Mouse (Mus musculus) midbrain, postnatal 0 days (tissue): ENCODE results near the gene Pilrb2. TPM values are rescaled to one million over a fixed set of nuclear protein-coding genes. Genes with fewer than 3 reads are reported as not detected.
A peak's percentile ranks its signal among the peaks of the same experiment; 100 is the strongest.
"Not testable (repeated sequence)": the region's sequence is repeated elsewhere in the genome, so short reads cannot be mapped to it uniquely, and the experiment has no call there.

ENCODE experiments used
- ATAC-seq: fragments of 200-750 bp; cut with Nextera tagmentation; 2 replicates; pipeline ENCODE4 v1.8.0; 2017; ENCODE audit warnings: moderate number of reproducible peaks, mild to moderate bottlenecking, moderate TSS enrichment, moderate library complexity; ENCODE audit not compliant: low FRiP score
- DNase-seq: peaks from one replicate; pipeline ENCODE4 v3.0.0-alpha.2; 2015; ENCODE audit warnings: low spot score
- H3K27ac ChIP-seq: fragments of 300-500 bp; sonication (generic); 2 replicates; pipeline ENCODE4 v1.5.1; 2014; ENCODE audit warnings: low read depth, mild to moderate bottlenecking, low read length, mixed read lengths
- H3K27me3 ChIP-seq: fragments of 300-500 bp; sonication (generic); 2 replicates; pipeline ENCODE4 v1.6.1; 2014; ENCODE audit warnings: low read length, control low read depth, mixed read lengths; ENCODE audit not compliant: insufficient read depth
- H3K36me3 ChIP-seq: fragments of 300-500 bp; sonication (generic); 2 replicates; pipeline ENCODE4 v1.6.1; 2014; ENCODE audit warnings: low read length, control low read depth, mixed read lengths; ENCODE audit not compliant: insufficient read depth
- H3K4me1 ChIP-seq: fragments of 300-500 bp; sonication (generic); 2 replicates; pipeline ENCODE4 v1.6.1; 2014; ENCODE audit warnings: mild to moderate bottlenecking, control low read depth, antibody characterized with exemption, low read length, mixed read lengths; ENCODE audit not compliant: insufficient read depth
- H3K4me2 ChIP-seq: fragments of 300-500 bp; sonication (generic); 2 replicates; pipeline ENCODE4 v1.6.1; 2014; ENCODE audit warnings: low read depth, mild to moderate bottlenecking, low read length, mixed read lengths; ENCODE audit not compliant: poor library complexity, severe bottlenecking
- H3K4me3 ChIP-seq: fragments of 300-500 bp; sonication (generic); 2 replicates; pipeline ENCODE4 v1.5.1; 2014; ENCODE audit warnings: low read depth, mild to moderate bottlenecking, low read length, moderate library complexity
- H3K9ac ChIP-seq: fragments of 300-500 bp; sonication (generic); replicated peaks from 2 replicates; pipeline ENCODE4 v1.6.1; 2014; ENCODE audit warnings: mild to moderate bottlenecking, low read length, moderate library complexity, mixed read lengths; ENCODE audit not compliant: poor library complexity, severe bottlenecking
- H3K9me3 ChIP-seq: fragments of 300-500 bp; sonication (generic); 2 replicates; pipeline ENCODE4 v1.6.1; 2016; ENCODE audit warnings: low read length, control low read depth
- CTCF ChIP-seq: IDR thresholded peaks from 2 replicates; pipeline ENCODE4 v1.5.1; 2016; ENCODE audit warnings: antibody characterized with exemption, mild to moderate bottlenecking
- WGBS: fragments of 180-500 bp; shearing (Covaris S2); extraction: QIAGEN DNeasy Blood & Tissue Kit; methylation state at CpG from one replicate; pipeline ENCODE4 v1.1.7; 2014; 5-methylcytosine and 5-hydroxymethylcytosine counted together
- polyA plus RNA-seq: library from polyadenylated mRNA; unstranded; fragments of >200 nt; fragmentation: Nextera tagmentation; extraction: Ambion mirVana; gene quantifications from 2 replicates; pipeline ENCODE4 v1.2.1, GENCODE M21; 2015
- total RNA-seq: library from RNA; depleted of rRNA; stranded (reverse); fragments of >200 nt; gene quantifications from 2 replicates; pipeline ENCODE4 v1.2.3, GENCODE M21; 2014

Pilrb2 gene
- total and polyA plus RNA-seq, 2 experiments from 2014 or later, result 0.16 TPM; not detected in 1

- H3K9me3 ChIP-seq, result no peaks in the 10 kb centered on the region
- 96% methylated on average over 1 of the region's 1 CpGs for WGBS
- no peak for ATAC-seq
These were observed 16.1 kb upstream of the Pilrb2 start for GRCm38 (mm10) chr5:137887666-137888065.

GRCm38 (mm10) chr5:137885894-137886293 is 14.3 kb upstream of the Pilrb2 start:
- no peak overlapping the region for H3K9ac ChIP-seq
- H3K27me3 ChIP-seq, result no peaks in the 10 kb centered on the region
- no peak overlapping the region for H3K4me3 ChIP-seq
- H3K27ac ChIP-seq, result no peak overlapping the region
- no peaks in the 10 kb centered on the region for H3K9me3 ChIP-seq
- no peaks in the 10 kb centered on the region for H3K36me3 ChIP-seq
- 6% methylated on average over 2 of the region's 2 CpGs for WGBS
- no peaks in the 10 kb centered on the region for H3K4me1 ChIP-seq
- H3K4me2 ChIP-seq, result no peak overlapping the region
- peak; percentile 70 for DNase-seq
- peak; percentile 77 for TF ChIP-seq CTCF
- ATAC-seq, result no peak

More at GRCm38 (mm10) chr5:137887666-137888065, 16.1 kb upstream of the Pilrb2 start:
- TF ChIP-seq CTCF, result no peak
- no peaks in the 10 kb centered on the region for H3K36me3 ChIP-seq
- no peak overlapping the region for H3K4me3 ChIP-seq
- H3K4me2 ChIP-seq, result no peak overlapping the region
- no peak overlapping the region for H3K9ac ChIP-seq
- no peak overlapping the region for H3K27ac ChIP-seq
- H3K4me1 ChIP-seq, result no peaks in the 10 kb centered on the region
- H3K27me3 ChIP-seq, result no peaks in the 10 kb centered on the region
- DNase-seq, result no peak

GRCm38 (mm10) chr5:137883345-137883744 is 11.7 kb upstream of the Pilrb2 start:
- H3K27ac ChIP-seq, result no peak overlapping the region
- no peak overlapping the region for H3K9ac ChIP-seq
- no peak overlapping the region for H3K4me2 ChIP-seq
- H3K9me3 ChIP-seq, result no peaks in the 10 kb centered on the region
- WGBS, result 85% methylated on average over 3 of the region's 3 CpGs
- no peak for ATAC-seq
- no peaks in the 10 kb centered on the region for H3K27me3 ChIP-seq
- H3K4me1 ChIP-seq, result no peaks in the 10 kb centered on the region
- TF ChIP-seq CTCF, result no peak
- DNase-seq, result no peak
- no peaks in the 10 kb centered on the region for H3K36me3 ChIP-seq
- no peak overlapping the region for H3K4me3 ChIP-seq

GRCm38 (mm10) chr5:137882922-137883321 is 11.3 kb upstream of the Pilrb2 start:
- H3K9me3 ChIP-seq, result no peaks in the 10 kb centered on the region
- H3K36me3 ChIP-seq, result no peaks in the 10 kb centered on the region
- H3K4me3 ChIP-seq, result no peak overlapping the region
- no peak overlapping the region for H3K27ac ChIP-seq
- WGBS, result 77% methylated on average over 4 of the region's 4 CpGs
- DNase-seq (no peak), ATAC-seq (no peak)
- H3K27me3 ChIP-seq, result no peaks in the 10 kb centered on the region
- no peak overlapping the region for H3K4me2 ChIP-seq
- no peak for TF ChIP-seq CTCF
- no peaks in the 10 kb centered on the region for H3K4me1 ChIP-seq
- no peak overlapping the region for H3K9ac ChIP-seq

GRCm38 (mm10) chr5:137877860-137878259 is 6.2 kb upstream of the Pilrb2 start:
- H3K9me3 ChIP-seq, result no peaks in the 10 kb centered on the region
- H3K36me3 ChIP-seq, result no peaks in the 10 kb centered on the region
- peak; percentile 43 for TF ChIP-seq CTCF
- DNase-seq (peak; percentile 1), ATAC-seq (no peak)
- no peak overlapping the region for H3K27ac ChIP-seq
- WGBS, result 57% methylated on average over 2 of the region's 2 CpGs
- no peak overlapping the region for H3K4me3 ChIP-seq
- H3K27me3 ChIP-seq, result no peaks in the 10 kb centered on the region
- no peak overlapping the region for H3K9ac ChIP-seq
- no peak overlapping the region for H3K4me2 ChIP-seq
- no peaks in the 10 kb centered on the region for H3K4me1 ChIP-seq

GRCm38 (mm10) chr5:137875054-137875453 is 3.4 kb upstream of the Pilrb2 start:
- H3K4me2 ChIP-seq, result no peak overlapping the region
- H3K36me3 ChIP-seq, result no peaks in the 10 kb centered on the region
- WGBS, result 80% methylated on average over 2 of the region's 2 CpGs
- no peaks in the 10 kb centered on the region for H3K27me3 ChIP-seq
- H3K4me1 ChIP-seq, result no peaks in the 10 kb centered on the region
- H3K27ac ChIP-seq, result no peak overlapping the region
- no peak for DNase-seq
- ATAC-seq, result no peak
- no peak overlapping the region for H3K4me3 ChIP-seq
- H3K9ac ChIP-seq, result no peak overlapping the region
- H3K9me3 ChIP-seq, result no peaks in the 10 kb centered on the region
- no peak for TF ChIP-seq CTCF

GRCm38 (mm10) chr5:137872381-137872702 is 727 bp upstream of the Pilrb2 start:
- not testable (repeated sequence) for H3K27ac ChIP-seq, H3K4me2 ChIP-seq, H3K36me3 ChIP-seq, H3K4me1 ChIP-seq, ATAC-seq, DNase-seq, H3K27me3 ChIP-seq, H3K9me3 ChIP-seq, H3K4me3 ChIP-seq, H3K9ac ChIP-seq
- 33% methylated on average over 1 of the region's 1 CpGs for WGBS

GRCm38 (mm10) chr5:137868600-137868999 is 3.0 kb downstream of the Pilrb2 start:
- not testable (repeated sequence) for H3K4me3 ChIP-seq, H3K27me3 ChIP-seq, H3K4me1 ChIP-seq, H3K9me3 ChIP-seq, H3K27ac ChIP-seq, DNase-seq, H3K36me3 ChIP-seq, ATAC-seq, H3K4me2 ChIP-seq, H3K9ac ChIP-seq
- 78% methylated on average over 2 of the region's 2 CpGs for WGBS

- DNase-seq, ATAC-seq, H3K9me3 ChIP-seq, H3K4me2 ChIP-seq, H3K4me3 ChIP-seq, H3K27me3 ChIP-seq, H3K27ac ChIP-seq, H3K4me1 ChIP-seq, H3K36me3 ChIP-seq, H3K9ac ChIP-seq: not testable (repeated sequence)
- WGBS, result 88% methylated on average over 1 of the region's 1 CpGs
These were observed 7.6 kb downstream of the Pilrb2 start for GRCm38 (mm10) chr5:137864008-137864407.
